Mouse (Mus musculus) lung, adult 2 months (tissue): ENCODE results near the gene Apex1.
"Not testable (repeated sequence)": the region's sequence is repeated elsewhere in the genome, so short reads cannot be mapped to it uniquely, and the experiment has no call there.

Source experiments
- CTCF ChIP-seq: fragments of 200-500 bp; IDR thresholded peaks from 2 replicates; pipeline ENCODE4 v1.5.1; 2011; ENCODE audit warnings: mild to moderate bottlenecking, low read length, control low read depth; ENCODE audit not compliant: insufficient read depth
- POLR2A ChIP-seq: fragments of 200-500 bp; IDR thresholded peaks from 2 replicates; pipeline ENCODE4 v1.6.1; 2011; ENCODE audit warnings: low read depth, mild to moderate bottlenecking, control low read depth, low read length, borderline replicate concordance; ENCODE audit errors: extremely low read depth

DNA sequence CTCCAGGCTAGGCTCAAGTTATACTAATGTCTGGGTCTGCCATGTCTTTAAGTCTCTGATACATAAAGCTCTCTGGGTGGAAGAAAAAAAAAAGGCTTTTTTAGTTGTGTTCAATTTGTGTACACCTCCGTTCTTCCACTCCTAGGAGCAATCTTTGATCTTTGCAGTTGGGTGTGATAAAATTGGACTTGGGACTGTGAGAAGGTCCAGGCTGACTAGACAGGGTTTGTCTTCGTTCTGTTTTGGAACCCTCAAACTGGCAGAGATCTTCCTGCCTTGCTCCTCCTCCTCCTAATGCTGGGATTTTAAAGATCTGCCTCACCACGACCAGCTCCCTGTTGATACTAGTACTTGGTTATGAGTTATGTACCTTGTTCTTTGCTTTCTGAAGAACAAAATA is 32.4 kb downstream of the Apex1 start:
- not testable (repeated sequence) for TF ChIP-seq POLR2A, CTCF
